Mouse (Mus musculus) hindbrain, embryonic 13.5 days (tissue): Measurements from ENCODE around the gene Defb9. TPM values are rescaled to one million over a fixed set of nuclear protein-coding genes. Genes with fewer than 3 reads are reported as not detected.
"Not testable (repeated sequence)": the region's sequence is repeated elsewhere in the genome, so short reads cannot be mapped to it uniquely, and the experiment has no call there.

Experiments used
- ATAC-seq: fragments of 200-750 bp; cut with Nextera tagmentation; 2 replicates; pipeline ENCODE4 v1.8.0; 2017; ENCODE audit warnings: moderate TSS enrichment; ENCODE audit not compliant: low FRiP score
- H3K27ac ChIP-seq: fragments of 300-500 bp; sonication (generic); 2 replicates; pipeline ENCODE4 v1.5.1; 2015; ENCODE audit warnings: inconsistent platforms, mild to moderate bottlenecking, moderate library complexity
- H3K27me3 ChIP-seq: fragments of 300-500 bp; sonication (generic); 2 replicates; pipeline ENCODE4 v1.6.1; 2015; ENCODE audit warnings: mild to moderate bottlenecking, inconsistent platforms
- H3K36me3 ChIP-seq: fragments of 300-500 bp; sonication (generic); 2 replicates; pipeline ENCODE4 v1.6.1; 2015; ENCODE audit warnings: mild to moderate bottlenecking, inconsistent platforms
- H3K4me1 ChIP-seq: fragments of 300-500 bp; sonication (generic); replicated peaks from 2 replicates; pipeline ENCODE4 v1.6.1; 2015; ENCODE audit warnings: inconsistent platforms
- H3K4me2 ChIP-seq: fragments of 300-500 bp; sonication (generic); 2 replicates; pipeline ENCODE4 v1.6.1; 2015; ENCODE audit warnings: inconsistent platforms, mild to moderate bottlenecking, moderate library complexity
- H3K4me3 ChIP-seq: fragments of 300-500 bp; sonication (generic); 2 replicates; pipeline ENCODE4 v1.5.1; 2015; ENCODE audit warnings: mild to moderate bottlenecking, inconsistent platforms
- H3K9ac ChIP-seq: fragments of 300-500 bp; sonication (generic); 2 replicates; pipeline ENCODE4 v1.6.1; 2015; ENCODE audit warnings: mild to moderate bottlenecking, inconsistent platforms
- H3K9me3 ChIP-seq: fragments of 300-500 bp; sonication (generic); 2 replicates; pipeline ENCODE4 v1.6.1; 2016; ENCODE audit warnings: inconsistent platforms
- WGBS: fragments of 180-500 bp; shearing (Covaris S2); methylation state at CpG from one replicate; pipeline ENCODE4 v1.1.7; 2015; 5-methylcytosine and 5-hydroxymethylcytosine counted together
- polyA plus RNA-seq: library from polyadenylated mRNA; unstranded; fragments of >200 nt; fragmentation: Nextera tagmentation; extraction: Ambion mirVana; gene quantifications from 2 replicates; pipeline ENCODE4 v1.2.1, GENCODE M21; 2015

Gene Defb9
- 1.1 and 1.9 TPM in 2 replicates for polyA plus RNA-seq

GRCm38 (mm10) chr8:21885321-21885720, at the start of gene Defb9:
Defb9 (minus strand) TSS chr8:21885421.
- not testable (repeated sequence) for H3K9me3 ChIP-seq

GRCm38 (mm10) chr8:21932610-21933009, 47.4 kb upstream of the Defb9 start, which contains the start of gene Defb15:
Defb15 (minus strand) TSS chr8:21932710.
- ATAC-seq, result no peak
- Histone ChIP-seq H3K4me3 (no peak within 1 kb of the TSS), H3K36me3 (no peaks in the 10 kb centered on the region), H3K27me3 (no peaks in the 10 kb centered on the region), H3K27ac (no peak within 1 kb of the TSS), H3K4me2 (no peak within 1 kb of the TSS), H3K4me1 (no peaks in the 10 kb centered on the region), H3K9me3 (no peaks in the 10 kb centered on the region), H3K9ac (no peak within 1 kb of the TSS)
- 93% methylated on average over 6 of the region's 6 CpGs for WGBS

More at GRCm38 (mm10) chr8:21885321-21885720, at the start of gene Defb9:
- not testable (repeated sequence) for H3K9ac ChIP-seq, H3K36me3 ChIP-seq, H3K27ac ChIP-seq, ATAC-seq, H3K27me3 ChIP-seq, H3K4me1 ChIP-seq, H3K4me3 ChIP-seq, H3K4me2 ChIP-seq

- not testable (repeated sequence) for H3K4me2 ChIP-seq, H3K4me3 ChIP-seq, H3K27me3 ChIP-seq, ATAC-seq, H3K4me1 ChIP-seq, H3K9ac ChIP-seq, H3K27ac ChIP-seq, H3K9me3 ChIP-seq, H3K36me3 ChIP-seq
- 85% methylated on average over 3 of the region's 3 CpGs for WGBS
Measured at GRCm38 (mm10) chr8:21930754-21931153, 45.5 kb upstream of the Defb9 start.

GRCm38 (mm10) chr8:21915625-21916024, 30.4 kb upstream of the Defb9 start:
- H3K9ac ChIP-seq, result no peak overlapping the region
- no peaks in the 10 kb centered on the region for H3K36me3 ChIP-seq
- H3K4me3 ChIP-seq, result no peak overlapping the region
- H3K4me2 ChIP-seq, result no peak overlapping the region
- H3K4me1 ChIP-seq, result no peaks in the 10 kb centered on the region
- no peak for ATAC-seq
- no peaks in the 10 kb centered on the region for H3K27me3 ChIP-seq
- no peak overlapping the region for H3K27ac ChIP-seq
- WGBS, result 89% methylated on average over 3 of the region's 3 CpGs
- no peaks in the 10 kb centered on the region for H3K9me3 ChIP-seq

- Histone ChIP-seq H3K4me3 (no peak overlapping the region), H3K27me3 (no peaks in the 10 kb centered on the region), H3K36me3 (no peaks in the 10 kb centered on the region), H3K9me3 (no peaks in the 10 kb centered on the region), H3K4me1 (no peaks in the 10 kb centered on the region), H3K4me2 (no peak overlapping the region), H3K27ac (no peak overlapping the region), H3K9ac (no peak overlapping the region)
- WGBS, result 34% methylated on average over 2 of the region's 2 CpGs
- no peak for ATAC-seq
Measured at GRCm38 (mm10) chr8:21912554-21912953, 27.3 kb upstream of the Defb9 start.

GRCm38 (mm10) chr8:21911931-21912330, 26.7 kb upstream of the Defb9 start:
- H3K4me1 ChIP-seq, result no peaks in the 10 kb centered on the region
- no peaks in the 10 kb centered on the region for H3K9me3 ChIP-seq
- no peaks in the 10 kb centered on the region for H3K27me3 ChIP-seq
- H3K9ac ChIP-seq, result no peak overlapping the region
- no peak overlapping the region for H3K27ac ChIP-seq
- 0% methylated on average over 1 of the region's 1 CpGs for WGBS
- ATAC-seq, result no peak
- H3K4me3 ChIP-seq, result no peak overlapping the region
- H3K4me2 ChIP-seq, result no peak overlapping the region
- H3K36me3 ChIP-seq, result no peaks in the 10 kb centered on the region

- not testable (repeated sequence) for H3K4me3 ChIP-seq, H3K9me3 ChIP-seq, H3K4me2 ChIP-seq, H3K27ac ChIP-seq, H3K27me3 ChIP-seq, H3K36me3 ChIP-seq, H3K9ac ChIP-seq, ATAC-seq, H3K4me1 ChIP-seq
Measured at GRCm38 (mm10) chr8:21906290-21906689, 21.1 kb upstream of the Defb9 start, which contains the start of gene Defb11. Defb11 (minus strand) TSS chr8:21906412.

- H3K9ac ChIP-seq, ATAC-seq: not testable (repeated sequence)
Measured at GRCm38 (mm10) chr8:21858586-21858985, 26.6 kb downstream of the Defb9 start, which contains the start of gene Defb10. Defb10 (plus strand) TSS chr8:21858901.

More at GRCm38 (mm10) chr8:21858586-21858985, 26.6 kb downstream of the Defb9 start, which contains the start of gene Defb10:
- not testable (repeated sequence) for H3K4me2 ChIP-seq, H3K27ac ChIP-seq, H3K9me3 ChIP-seq, H3K4me3 ChIP-seq, H3K27me3 ChIP-seq, H3K36me3 ChIP-seq, H3K4me1 ChIP-seq
- WGBS, result 57% methylated on average over 1 of the region's 1 CpGs

Other genes with a start within 250 kb of the Defb9 start
- gene Defa17, start 229.6 kb downstream of the Defb9 start, polyA plus RNA-seq, result not detected in 2 replicates
- gene Defa34, start 219.6 kb downstream of the Defb9 start, polyA plus RNA-seq, result not detected in 2 replicates
- gene AY761184, start 181.8 kb downstream of the Defb9 start, polyA plus RNA-seq, result not detected in 2 replicates
- not detected in 2 replicates for gene Defa24, start 150.9 kb downstream of the Defb9 start, polyA plus RNA-seq
- gene Defb50, start 61.9 kb downstream of the Defb9 start, polyA plus RNA-seq, result not detected in 2 replicates
- gene Defb2, start 45.5 kb downstream of the Defb9 start, polyA plus RNA-seq, result not detected in 2 replicates
- 1.5 TPM in 1 of 2 replicates, not detected in the other for gene Defb10, start 26.5 kb downstream of the Defb9 start, polyA plus RNA-seq
- gene Defb11, start 21.0 kb upstream of the Defb9 start, polyA plus RNA-seq, result 19.4 and 28.5 TPM in 2 replicates
- gene Defb15, start 47.3 kb upstream of the Defb9 start, polyA plus RNA-seq, result not detected in 2 replicates
- gene Defb35, start 52.9 kb upstream of the Defb9 start, polyA plus RNA-seq, result not detected in 2 replicates
- gene Defb13, start 61.3 kb upstream of the Defb9 start, polyA plus RNA-seq, result not detected in 2 replicates
- gene Fam90a1a, start 73.3 kb upstream of the Defb9 start, polyA plus RNA-seq, result not detected in 2 replicates
- not detected in 2 replicates for gene Ccdc70, start 84.4 kb upstream of the Defb9 start, polyA plus RNA-seq
- 1.6 and 1.7 TPM in 2 replicates for gene Atp7b, start 174.9 kb upstream of the Defb9 start, polyA plus RNA-seq
- gene Alg11, start 175.3 kb upstream of the Defb9 start, polyA plus RNA-seq, result 33.8 and 37.2 TPM in 2 replicates
- gene Nek5, start 239.6 kb upstream of the Defb9 start, polyA plus RNA-seq, result 0.56 and 1.3 TPM in 2 replicates